Mouse (Mus musculus) stomach, embryonic 15.5 days (tissue): ENCODE results near the gene P4ha2. TPM values are rescaled to one million over a fixed set of nuclear protein-coding genes. Genes with fewer than 3 reads are reported as not detected.

Experiments used
- ATAC-seq: fragments of 200-750 bp; cut with Nextera tagmentation; 2 replicates; pipeline ENCODE4 v1.8.0; 2017; ENCODE audit warnings: low read depth, moderate number of reproducible peaks, moderate TSS enrichment; ENCODE audit not compliant: insufficient read depth, low FRiP score
- H3K27ac ChIP-seq: fragments of 300-500 bp; sonication (generic); 2 replicates; pipeline ENCODE4 v1.5.1; 2015; ENCODE audit warnings: mild to moderate bottlenecking, inconsistent platforms
- H3K27me3 ChIP-seq: fragments of 300-500 bp; sonication (generic); replicated peaks from 2 replicates; pipeline ENCODE4 v1.6.1; 2015; ENCODE audit warnings: inconsistent platforms
- H3K36me3 ChIP-seq: fragments of 300-500 bp; sonication (generic); 2 replicates; pipeline ENCODE4 v1.6.1; 2015; ENCODE audit warnings: inconsistent platforms
- H3K4me1 ChIP-seq: fragments of 300-500 bp; sonication (generic); 2 replicates; pipeline ENCODE4 v1.6.1; 2015; ENCODE audit warnings: inconsistent platforms
- H3K4me2 ChIP-seq: fragments of 300-500 bp; sonication (generic); 2 replicates; pipeline ENCODE4 v1.6.1; 2015; ENCODE audit warnings: mild to moderate bottlenecking, inconsistent platforms
- H3K4me3 ChIP-seq: fragments of 300-500 bp; sonication (generic); replicated peaks from 2 replicates; pipeline ENCODE4 v1.5.1; 2015; ENCODE audit warnings: inconsistent platforms
- H3K9ac ChIP-seq: fragments of 300-500 bp; sonication (generic); 2 replicates; pipeline ENCODE4 v1.6.1; 2015; ENCODE audit warnings: inconsistent platforms
- H3K9me3 ChIP-seq: fragments of 300-500 bp; sonication (generic); 2 replicates; pipeline ENCODE4 v1.6.1; 2016; ENCODE audit warnings: inconsistent platforms
- WGBS: fragments of 180-500 bp; shearing (Covaris S2); methylation state at CpG from one replicate; pipeline ENCODE4 v1.1.7; 2015; 5-methylcytosine and 5-hydroxymethylcytosine counted together
- polyA plus RNA-seq: library from polyadenylated mRNA; unstranded; fragments of >200 nt; fragmentation: Nextera tagmentation; extraction: Ambion mirVana; gene quantifications from 2 replicates; pipeline ENCODE4 v1.2.1, GENCODE M21; 2015

Gene P4ha2
- polyA plus RNA-seq, 1 experiment from 2014 or later: 59.5 TPM

- Histone ChIP-seq H3K4me1 (no peaks in the 10 kb centered on the region), H3K36me3 (no peaks in the 10 kb centered on the region), H3K9ac (no peak overlapping the region), H3K27ac (no peak overlapping the region), H3K4me2 (no peak overlapping the region), H3K4me3 (no peak overlapping the region), H3K9me3 (no peaks in the 10 kb centered on the region), H3K27me3 (no peaks in the 10 kb centered on the region)
- no peak for ATAC-seq
- 88% methylated on average over 4 of the region's 4 CpGs for WGBS
Observed at GRCm38 (mm10) chr11:54174226-54174625, 74.3 kb downstream of the P4ha2 start.

- 55% methylated on average over 2 of the region's 2 CpGs for WGBS
- Histone ChIP-seq H3K36me3 (no peaks in the 10 kb centered on the region), H3K9ac (no peak overlapping the region), H3K9me3 (no peaks in the 10 kb centered on the region), H3K4me3 (no peak overlapping the region), H3K4me1 (no peaks in the 10 kb centered on the region), H3K27ac (no peak overlapping the region), H3K27me3 (no peaks in the 10 kb centered on the region), H3K4me2 (no peak overlapping the region)
- ATAC-seq: no peak
Observed at GRCm38 (mm10) chr11:54174877-54175276, 75.0 kb downstream of the P4ha2 start.

Other genes starting within 250 kb of the P4ha2 start
- gene Gm12216, start 240.8 kb upstream of the P4ha2 start, polyA plus RNA-seq: 1.7 and 2.4 TPM in 2 replicates
- 7.8 and 9.3 TPM in 2 replicates for gene Slc22a5, start 208.4 kb upstream of the P4ha2 start, polyA plus RNA-seq
- gene Slc22a21, start 119.8 kb upstream of the P4ha2 start, polyA plus RNA-seq: 8.8 and 8.9 TPM in 2 replicates
- 2.0 and 3.0 TPM in 2 replicates for gene Slc22a4, start 72.0 kb upstream of the P4ha2 start, polyA plus RNA-seq
- gene Pdlim4, start 31.1 kb upstream of the P4ha2 start, polyA plus RNA-seq: 49.9 and 52.0 TPM in 2 replicates
- 0.23 TPM in 1 of 2 replicates, not detected in the other for gene Csf2, start 149.6 kb downstream of the P4ha2 start, polyA plus RNA-seq
- not detected in 2 replicates for gene Il3, start 167.2 kb downstream of the P4ha2 start, polyA plus RNA-seq
- gene Acsl6, start 203.7 kb downstream of the P4ha2 start, polyA plus RNA-seq: 2.2 and 2.7 TPM in 2 replicates